Mouse (Mus musculus): ENCODE data around the gene Ube2r2.

DNA sequence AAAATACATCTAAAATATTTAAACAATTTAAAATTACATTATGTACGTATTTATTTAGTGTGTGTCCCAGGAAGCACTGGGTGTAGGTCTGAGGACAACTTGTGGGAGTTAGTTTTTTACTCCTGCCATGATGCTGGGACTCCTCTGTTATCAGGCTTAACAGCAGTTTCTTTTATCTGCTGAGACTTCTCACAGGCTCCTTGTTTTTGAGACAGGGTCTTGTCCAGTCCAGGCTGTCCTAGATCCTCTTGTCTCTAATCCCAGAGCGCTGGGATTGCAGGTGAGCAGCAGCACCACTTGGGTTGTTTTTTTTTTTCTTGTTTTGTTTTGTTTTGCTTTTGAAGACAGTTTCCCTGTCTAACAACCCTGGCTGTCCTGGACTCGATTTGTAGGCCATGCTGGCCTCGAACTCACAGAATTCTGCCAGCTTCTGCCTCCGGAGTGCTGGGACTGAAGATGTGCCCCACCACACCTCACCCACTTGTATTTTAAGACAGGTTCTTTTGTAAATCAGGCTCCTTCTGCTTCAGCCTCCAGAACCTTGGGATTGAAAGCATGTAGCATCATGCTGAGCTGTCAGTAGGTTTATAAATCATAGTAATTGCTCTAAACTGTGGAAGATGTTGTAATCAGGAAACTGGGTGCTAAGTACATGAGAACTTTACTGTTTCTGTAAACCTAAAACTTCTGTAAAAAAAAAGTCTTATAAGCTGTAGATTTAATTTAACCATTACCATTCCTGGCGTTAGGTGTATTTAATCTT is 1.8 kb upstream of the Ube2r2 start:
- TF ChIP-seq CTCF (IDR thresholded peaks at IDR 0.05; ENCODE audit: insufficient read depth, low read length) (no peak), POLR2A (IDR thresholded peaks at IDR 0.05; ENCODE audit: borderline replicate concordance, extremely low read depth, low read depth, low read length) (no peak)
